32 mouse cellular contexts compared by ENCODE assay signal in the genomic region with DNA sequence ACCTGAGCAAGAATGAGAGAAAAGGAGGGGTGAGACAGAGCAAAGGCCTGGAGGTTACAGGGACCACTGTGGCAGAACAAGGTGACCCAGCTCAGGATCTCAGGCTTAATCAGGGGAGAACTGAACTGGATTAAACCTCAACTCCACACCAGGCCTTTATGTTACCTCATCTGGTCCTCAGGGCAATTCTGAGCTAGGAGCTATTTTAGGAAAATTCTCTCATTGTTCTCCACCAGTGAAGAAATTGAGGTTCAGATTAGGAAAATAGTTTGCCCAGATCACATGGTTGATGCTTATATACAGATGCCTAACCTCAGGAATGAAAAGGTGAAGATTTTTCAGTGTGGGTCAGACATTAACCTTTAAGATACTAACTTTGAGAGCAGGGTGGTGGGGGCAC. TPM values are rescaled to one million over a fixed set of nuclear protein-coding genes. Genes with fewer than 3 reads are reported as not detected.
"Had no signal": no experiment of that assay in that cellular context is flagged by ENCODE, and none has a peak within 500 bp of the region (broad histone marks: within the 10 kb centered on the region; RNA-seq: fewer than 3 reads in every experiment).

No protein-coding gene starts in this region.

- ATAC-seq: liver, postnatal 0 days; midbrain, embryonic 15.5 days had no signal

- H3K4me2 ChIP-seq: limb, embryonic 15.5 days; liver, embryonic 11.5 days; lung, embryonic 14.5 days; midbrain, embryonic 12.5 days; midbrain, embryonic 15.5 days; neural tube, embryonic 13.5 days; stomach, embryonic 15.5 days had no signal

- H3K4me3 ChIP-seq: limb, embryonic 15.5 days; midbrain, embryonic 12.5 days; midbrain, embryonic 15.5 days; myocyte; neural tube, embryonic 13.5 days; stomach, embryonic 15.5 days had no signal

- DNase-seq: kidney, adult 11 months; kidney, adult 9 months; kidney, postnatal 4 days; layer of hippocampus, adult 9-11 months; liver, postnatal 0 days; lung, embryonic 14.5 days; lung, postnatal 10 days; lung, postnatal 4 days; retina, postnatal 1 day; right cerebral cortex, postnatal 25 days; spleen, adult 18-20 months; thymus, postnatal 36 days had no signal

- H3K27ac ChIP-seq: kidney, postnatal 0 days; limb, embryonic 15.5 days; liver, embryonic 14.5 days; midbrain, embryonic 12.5 days; midbrain, embryonic 15.5 days; neural tube, embryonic 13.5 days; stomach, embryonic 15.5 days had no signal

- H3K27me3 ChIP-seq: limb, embryonic 15.5 days; midbrain, embryonic 12.5 days; midbrain, embryonic 15.5 days; neural tube, embryonic 13.5 days; stomach, embryonic 15.5 days had no signal

- H3K36me3 ChIP-seq: limb, embryonic 15.5 days; midbrain, embryonic 12.5 days; midbrain, embryonic 15.5 days; neural tube, embryonic 13.5 days; stomach, embryonic 15.5 days had no signal

- H3K9ac ChIP-seq: limb, embryonic 15.5 days; liver, embryonic 14.5 days; liver, postnatal 0 days; lung, embryonic 14.5 days; midbrain, embryonic 12.5 days; midbrain, embryonic 15.5 days; neural tube, embryonic 13.5 days; stomach, embryonic 15.5 days had no signal

- H3K9me3 ChIP-seq: limb, embryonic 15.5 days; midbrain, embryonic 12.5 days; midbrain, embryonic 15.5 days; neural tube, embryonic 13.5 days; stomach, embryonic 15.5 days had no signal

- H3K4me1 ChIP-seq: stomach, embryonic 15.5 days had no signal

RNA-seq across cellular contexts. Expression of a gene that starts 17.0 kb away (rescaled TPM):
- total RNA-seq: layer of hippocampus, adult 18-20 months; layer of hippocampus, postnatal 25 days; left cerebral cortex, adult 18-20 months; left cerebral cortex, postnatal 25 days; megakaryocyte progenitor cell, adult 5-6 weeks; megakaryocyte-erythroid progenitor cell, adult 5-6 weeks; monocyte, adult 5-6 weeks; neutrophil, adult 5-6 weeks had no signal
- polyA plus RNA-seq: limb, embryonic 11.5 days; limb, embryonic 15.5 days; liver, embryonic 11.5 days; liver, embryonic 14.5 days; liver, postnatal 0 days; lung, embryonic 14.5 days; midbrain, embryonic 15.5 days; myocyte; neural tube, embryonic 13.5 days; stomach, embryonic 15.5 days; thymus, postnatal 0 days; urinary bladder, adult 2 months had no signal
